Comparison of ENCODE assay signal across 8 mouse cellular contexts in genomic region chr3:96333396-96334174, GRCm38 (mm10). TPM values are rescaled to one million over a fixed set of nuclear protein-coding genes. Genes with fewer than 3 reads are reported as not detected.
A peak's percentile ranks its signal among the peaks of the same experiment; 100 is the strongest.
DNase-seq lines count a peak whose midpoint lies in the region; ATAC-seq and TF ChIP-seq lines count a peak whose summit lies in the region.

No protein-coding gene starts in this region.

- peak overlapping the region; percentile 58 for H3K4me3 ChIP-seq in heart, embryonic 10.5 days
- peak overlapping the region; percentile 56 for H3K4me3 ChIP-seq in heart, embryonic 12.5 days
- H3K4me3 ChIP-seq in liver, embryonic 14.5 days (ENCODE audit: insufficient read depth in 1 of 2, low read depth in 2 of 2, low read length in 2 of 2) = peak overlapping the region; percentile 47 to 50

- H3K27me3 ChIP-seq in heart, embryonic 10.5 days (ENCODE audit: insufficient read depth, poor library complexity, severe bottlenecking) = peaks cover 54% of the 10 kb centered on the region
- H3K27me3 ChIP-seq in heart, embryonic 12.5 days (replicated peaks) = peaks cover 80% of the 10 kb centered on the region
- H3K27me3 ChIP-seq in liver, embryonic 14.5 days (ENCODE audit: control insufficient read depth, insufficient read depth, low read length) = peaks cover 83% of the 10 kb centered on the region

- no peaks in the 10 kb centered on the region for H3K36me3 ChIP-seq in heart, embryonic 10.5 days
- H3K36me3 ChIP-seq in heart, embryonic 12.5 days = no peaks in the 10 kb centered on the region
- H3K36me3 ChIP-seq in liver, embryonic 14.5 days (replicated peaks; ENCODE audit: control insufficient read depth, insufficient read depth, low read depth) = no peaks in the 10 kb centered on the region

- ATAC-seq in heart, embryonic 12.5 days (ENCODE audit: insufficient number of reproducible peaks, low FRiP score) = 0 out of 2 replicates have a peak, but pooled peaks have one; percentile 9
- no peak for ATAC-seq in liver, embryonic 14.5 days (ENCODE audit: insufficient read depth)

- no peak for TF ChIP-seq EP300 in liver, embryonic 14.5 days (IDR thresholded peaks at IDR 0.05; ENCODE audit: low read depth)

- H3K9ac ChIP-seq in heart, embryonic 12.5 days = peak overlapping the region; percentile 45; the same call in 1 of the 2 replicates
- H3K9ac ChIP-seq in liver, embryonic 14.5 days (replicated peaks) = no peak overlapping the region; the same call in 1 of the 2 replicates

- peaks cover 16% of the 10 kb centered on the region; the same call in 1 of the 2 replicates for H3K4me1 ChIP-seq in heart, embryonic 10.5 days
- peaks cover 20% of the 10 kb centered on the region for H3K4me1 ChIP-seq in heart, embryonic 12.5 days (replicated peaks)
- H3K4me1 ChIP-seq in liver, embryonic 14.5 days (replicated peaks; ENCODE audit: control insufficient read depth in 2 of 2, insufficient read depth in 2 of 2, low read length in 1 of 2) = peaks cover 0 to 20% of the 10 kb centered on the region in 2 experiments; a peak in 3 of 4 replicates

- 2% methylated on average over 25 of the region's 25 CpGs for WGBS in heart, embryonic 10.5 days
- WGBS in heart, embryonic 12.5 days = 2% methylated on average over 25 of the region's 25 CpGs
- 2% methylated on average over 25 of the region's 25 CpGs for WGBS in liver, embryonic 14.5 days (ENCODE audit: insufficient replicate concordance)

- DNase-seq in heart, embryonic 10.5 days (ENCODE audit: low spot score) = peak; percentile 76
- DNase-seq in heart, postnatal 25 days (ENCODE audit: low spot score) = no peak
- DNase-seq in ES-CJ7 (ENCODE audit: low read depth, low spot score) = peak; percentile 60
- no peak for DNase-seq in liver, embryonic 14.5 days (ENCODE audit: low read depth in 3 of 3, low spot score in 3 of 3)
- DNase-seq in frontal cortex, postnatal 36 days (ENCODE audit: low spot score in 2 of 2) = no peak
- no peak for DNase-seq in left cerebral cortex, adult 9 months (ENCODE audit: low spot score in 2 of 2)
- no peak for DNase-seq in right cerebral cortex, adult 18-20 months

- peak overlapping the region; percentile 87 for H3K4me2 ChIP-seq in heart, embryonic 12.5 days
- H3K4me2 ChIP-seq in liver, embryonic 14.5 days (ENCODE audit: low read depth) = peak overlapping the region; percentile 75

- H3K27ac ChIP-seq in heart, embryonic 10.5 days = peak overlapping the region; percentile 62; the same call in 1 of the 2 replicates
- no peak overlapping the region for H3K27ac ChIP-seq in heart, embryonic 12.5 days (ENCODE audit: poor library complexity, severe bottlenecking)
- no peak overlapping the region for H3K27ac ChIP-seq in liver, embryonic 14.5 days

- no peak for TF ChIP-seq CTCF in liver, embryonic 14.5 days (IDR thresholded peaks at IDR 0.05; ENCODE audit: low read depth)

- intact Hi-C loops in heart, postnatal 25 days (cut with DNase I) = loop anchor here (10.0 kb wide), 1 partner anchor 61 kb away; no protein-coding TSS in a partner anchor

- H3K9me3 ChIP-seq in heart, embryonic 10.5 days = no peaks in the 10 kb centered on the region
- H3K9me3 ChIP-seq in heart, embryonic 12.5 days (replicated peaks) = no peaks in the 10 kb centered on the region
- no peaks in the 10 kb centered on the region for H3K9me3 ChIP-seq in liver, embryonic 14.5 days (ENCODE audit: control insufficient read depth, low read length)

RNA-seq across cellular contexts. Expression of gene Fcgr1, which starts 39.8 kb away (rescaled TPM):
- 0.18 and 0.35 TPM in 2 replicates for polyA plus RNA-seq in heart, embryonic 10.5 days (2016; fragmentation: Nextera tagmentation; extraction: Ambion mirVana)
- 1 to 10 TPM in 1 of 2 experiments, under 1 TPM in 1; 0.94 to 1.1 TPM for total RNA-seq in heart, postnatal 25 days (2021)
- 0.71 and 0.82 TPM in 2 replicates for polyA plus RNA-seq in heart, embryonic 12.5 days (2016; fragmentation: Nextera tagmentation; extraction: Ambion mirVana)
- polyA plus RNA-seq in liver, embryonic 14.5 days (2012; rRNA removed) = 2.8 and 3.3 TPM in 2 replicates
- polyA plus RNA-seq in liver, embryonic 14.5 days (2014; fragmentation: Nextera tagmentation; extraction: Ambion mirVana) = 4.8 and 5.6 TPM in 2 replicates

Comparison
In these comparisons a context has a peak if more than half of its experiments do, and no peak if none do; other contexts are left out.
1. DNase-seq: peak in heart, embryonic 10.5 days (single experiment) and ES-CJ7 (single experiment); none in heart, postnatal 25 days (single experiment), liver, embryonic 14.5 days (0 of 3), frontal cortex, postnatal 36 days (0 of 2), left cerebral cortex, adult 9 months (0 of 2) and right cerebral cortex, adult 18-20 months (single experiment).
2. Peak in every context shown above with its lines, with median percentiles within 50 percentile points of each other: H3K4me3 ChIP-seq.